Mouse (Mus musculus) brain, adult 10 weeks (tissue): ENCODE measurements around the gene Kazald1. TPM values are rescaled to one million over a fixed set of nuclear protein-coding genes. Genes with fewer than 3 reads are reported as not detected.

Experiments
- polyA plus RNA-seq: library from polyadenylated mRNA; stranded (reverse); fragments of 350-450 nt; fragmentation: Illumina TruSeq; extraction: RNeasy Lipid Tissue Mini Kit (QIAGEN cat#74804); gene quantifications from one replicate; pipeline ENCODE4 v1.2.3, GENCODE M21; 2015; ENCODE audit warnings: low read depth, low replicate concordance

The Kazald1 gene
- polyA plus RNA-seq: 10.6 TPM

GRCm38 (mm10) chr19:45074580-45075322 is at the start of gene Kazald1:
Gene Kazald1, plus strand, starts transcription at chr19:45075241.

DNA sequence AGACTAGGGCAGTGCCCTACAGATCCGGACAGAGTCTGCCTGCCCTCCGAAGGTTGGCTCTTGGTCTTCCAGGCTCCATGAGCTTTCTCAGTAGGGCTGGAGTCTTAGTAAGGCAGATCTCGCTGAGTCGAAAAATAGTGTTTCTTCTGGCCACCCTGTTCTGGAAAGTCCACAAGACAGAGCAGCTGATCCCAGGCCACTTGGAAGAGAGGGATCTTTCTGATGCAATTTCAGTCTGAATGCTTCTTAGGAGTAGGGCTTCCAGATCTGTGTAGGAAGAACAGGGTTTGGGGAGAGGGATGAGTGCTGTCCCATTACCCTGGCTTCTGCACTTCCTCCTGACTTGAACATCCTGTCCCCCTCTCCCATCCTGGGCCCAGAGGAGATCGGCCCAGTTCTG is 29.4 kb upstream of the Kazald1 start, which contains the start of gene Pdzd7:
Gene Pdzd7 (minus strand): TSS at position 67 of the 400 bp plus-strand sequence.

DNA sequence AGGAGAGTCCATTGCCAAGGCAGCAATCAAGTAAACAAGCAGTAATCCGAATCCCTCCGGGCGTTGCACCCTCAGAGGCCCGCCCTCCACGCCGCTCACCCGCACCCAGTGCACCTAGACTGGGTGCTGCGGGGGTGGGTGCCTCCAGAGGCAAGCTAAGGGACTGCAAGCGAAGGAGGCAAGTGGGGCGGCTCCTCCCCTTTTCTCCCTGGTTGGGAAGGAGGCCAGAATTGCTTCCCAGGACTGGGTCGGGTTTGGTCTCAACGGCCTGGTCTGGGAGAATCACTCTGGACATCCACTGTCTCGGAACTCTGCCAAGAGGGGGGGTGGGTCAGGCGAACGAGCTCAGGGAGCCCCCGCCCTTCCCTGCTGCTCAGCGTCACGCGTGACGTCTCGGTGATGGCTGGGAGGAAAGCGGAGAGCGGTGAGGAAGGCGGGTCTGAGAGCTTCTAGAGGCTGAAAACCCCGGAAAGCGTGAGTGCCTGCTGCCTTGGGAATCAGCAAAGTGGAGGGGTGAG is 27.6 kb upstream of the Kazald1 start, which contains the start of gene Sfxn3:
Gene Sfxn3 (plus strand): TSS at position 87 of the 518 bp plus-strand sequence.

Other genes starting within 250 kb of the Kazald1 start
- gene Slf2, start 144.1 kb upstream of the Kazald1 start, polyA plus RNA-seq: 34.5 TPM
- 17.9 TPM for gene Sema4g, start 86.1 kb upstream of the Kazald1 start, polyA plus RNA-seq
- gene Twnk, start 69.6 kb upstream of the Kazald1 start, polyA plus RNA-seq: 8.7 TPM
- 60.1 TPM for gene Mrpl43, start 68.8 kb upstream of the Kazald1 start, polyA plus RNA-seq
- gene Lzts2, start 60.8 kb upstream of the Kazald1 start, polyA plus RNA-seq: 29.2 TPM
- gene Pdzd7, start 29.5 kb upstream of the Kazald1 start, polyA plus RNA-seq: 6.5 TPM
- gene Sfxn3, start 27.7 kb upstream of the Kazald1 start, polyA plus RNA-seq: 88.4 TPM
- gene Tlx1, start 75.4 kb downstream of the Kazald1 start, polyA plus RNA-seq: not detected
- gene Lbx1, start 160.6 kb downstream of the Kazald1 start, polyA plus RNA-seq: not detected